Mouse (Mus musculus) inflammation-experienced regulatory T-cells, adult 6 months (primary cell): ENCODE data around the gene Ppp1r13b. TPM values are rescaled to one million over a fixed set of nuclear protein-coding genes. Genes with fewer than 3 reads are reported as not detected.

ENCODE experiments used
- ATAC-seq: one replicate; pipeline ENCODE4 v1.8.0; 2017
- polyA plus RNA-seq, 3 experiments: library from polyadenylated mRNA; unstranded; fragments of 100-300 nt; shearing (Covaris generic); gene quantifications; one replicate each; pipeline ENCODE4 v1.2.1; 2017

Gene Ppp1r13b
- polyA plus RNA-seq, 3 experiments from 2014 or later = 4.1 to 12.6 (median 8.6) TPM

GRCm38 (mm10) chr12:111820708-111821107 lies 87.2 kb downstream of the Ppp1r13b start:
- no peak for ATAC-seq

GRCm38 (mm10) chr12:111819936-111820335 lies 88.0 kb downstream of the Ppp1r13b start:
- no peak for ATAC-seq

DNA sequence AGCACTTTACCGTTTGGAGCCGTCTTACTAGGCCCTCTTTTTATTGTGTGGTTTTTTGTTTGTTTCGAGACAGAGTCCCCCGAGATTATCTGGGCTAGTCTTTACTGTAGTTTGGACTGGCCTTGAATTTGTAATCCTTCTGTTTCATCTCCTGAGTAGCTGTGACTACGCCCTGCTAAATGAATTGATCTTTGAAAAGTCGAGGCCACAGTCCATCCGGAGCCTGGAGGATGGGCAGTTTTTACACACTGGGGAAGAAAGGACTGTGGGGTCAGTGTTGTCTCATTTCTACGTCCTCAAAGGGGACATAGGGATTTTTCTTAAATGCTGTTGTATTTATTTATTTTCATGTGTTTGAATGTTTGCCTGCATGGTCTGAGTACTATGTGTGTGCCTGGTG lies 89.9 kb downstream of the Ppp1r13b start:
- ATAC-seq = no peak

DNA sequence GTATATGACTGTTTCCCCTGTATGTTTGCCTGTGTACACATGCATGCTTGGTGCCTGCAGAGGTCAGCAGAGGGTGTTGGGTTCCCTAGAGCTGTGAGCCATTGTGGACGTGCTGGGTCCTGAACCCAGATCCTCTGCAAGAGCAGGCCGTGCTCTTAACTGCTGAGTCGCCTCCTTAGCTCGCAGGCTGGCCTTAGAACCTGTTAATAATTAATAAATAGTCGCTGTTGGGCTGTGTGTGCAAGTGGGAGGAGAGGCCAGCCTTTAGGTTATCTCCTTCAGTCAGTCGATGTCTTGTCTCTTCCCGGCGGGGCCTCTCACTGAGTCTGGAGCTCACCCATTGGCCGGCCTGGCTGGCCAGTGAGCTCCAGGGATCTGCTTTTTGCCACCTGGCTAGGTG lies 90.9 kb downstream of the Ppp1r13b start:
- ATAC-seq = no peak

DNA sequence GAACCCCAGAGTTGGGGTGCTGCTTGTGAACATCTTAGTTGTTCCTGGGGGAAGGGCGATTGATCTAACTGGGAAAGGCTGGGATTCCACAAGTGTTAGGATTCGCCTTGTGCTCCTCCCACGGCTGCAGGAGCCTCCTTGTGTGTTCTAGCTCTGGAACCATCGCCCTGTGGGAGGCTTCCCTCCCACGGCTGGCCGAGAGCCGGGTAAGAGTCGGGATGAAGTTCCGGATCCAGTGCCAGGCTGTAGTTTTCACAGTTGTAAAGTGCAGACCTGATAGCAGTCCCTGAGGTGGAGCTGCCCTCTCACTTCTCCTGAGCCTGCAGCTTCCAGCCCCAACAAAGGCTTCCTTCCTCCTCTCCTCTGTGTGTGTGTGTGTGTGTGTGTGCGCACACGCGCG lies 91.4 kb downstream of the Ppp1r13b start:
- no peak for ATAC-seq

DNA sequence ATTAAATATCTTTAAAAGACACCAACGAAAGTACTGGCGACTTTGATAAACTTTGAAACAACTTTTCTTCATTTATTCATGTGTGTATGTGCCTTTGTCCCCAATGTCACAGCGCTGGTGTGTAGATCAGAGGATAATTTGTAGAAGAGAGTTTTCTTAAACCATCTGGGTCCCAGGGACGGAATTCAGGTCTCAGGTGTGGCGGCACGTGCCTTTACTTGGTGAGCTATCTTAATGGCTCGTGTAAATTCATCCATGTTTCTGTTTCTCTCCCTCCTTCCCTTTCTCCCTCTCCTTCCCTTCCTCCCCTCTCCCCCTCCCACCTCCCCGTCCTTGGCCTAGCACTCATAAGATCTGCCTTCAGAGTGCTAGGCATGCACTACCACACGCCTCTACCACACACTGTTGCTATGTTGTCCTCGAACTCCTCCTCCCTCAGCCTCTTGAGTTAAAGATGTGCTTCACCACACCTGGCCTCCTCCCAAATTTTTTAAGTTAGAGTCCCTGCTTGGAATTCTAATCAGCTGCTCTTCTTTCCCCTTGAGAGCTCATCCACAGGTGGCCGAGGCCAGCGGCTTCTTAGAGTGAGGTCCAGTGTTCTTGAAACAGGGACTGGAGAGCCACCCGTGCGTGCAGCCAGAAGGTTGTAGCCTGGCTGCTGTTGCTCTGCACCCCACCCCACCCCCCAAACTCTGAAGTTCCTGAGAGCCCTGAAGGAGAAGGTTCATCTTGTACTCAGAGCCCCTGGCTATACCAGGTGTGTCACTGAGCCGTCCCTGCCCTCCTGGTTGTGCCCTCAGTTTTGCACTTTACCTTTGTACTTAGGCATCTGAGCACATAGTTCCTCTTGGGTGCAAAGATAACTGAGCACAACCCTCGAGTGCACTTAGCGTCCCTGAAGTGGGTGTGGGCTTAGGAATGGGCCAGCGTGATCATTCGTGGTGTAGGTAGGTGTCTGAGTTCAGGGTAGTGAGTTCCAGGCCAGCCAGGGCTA lies 92.8 kb downstream of the Ppp1r13b start:
- no peak for ATAC-seq

DNA sequence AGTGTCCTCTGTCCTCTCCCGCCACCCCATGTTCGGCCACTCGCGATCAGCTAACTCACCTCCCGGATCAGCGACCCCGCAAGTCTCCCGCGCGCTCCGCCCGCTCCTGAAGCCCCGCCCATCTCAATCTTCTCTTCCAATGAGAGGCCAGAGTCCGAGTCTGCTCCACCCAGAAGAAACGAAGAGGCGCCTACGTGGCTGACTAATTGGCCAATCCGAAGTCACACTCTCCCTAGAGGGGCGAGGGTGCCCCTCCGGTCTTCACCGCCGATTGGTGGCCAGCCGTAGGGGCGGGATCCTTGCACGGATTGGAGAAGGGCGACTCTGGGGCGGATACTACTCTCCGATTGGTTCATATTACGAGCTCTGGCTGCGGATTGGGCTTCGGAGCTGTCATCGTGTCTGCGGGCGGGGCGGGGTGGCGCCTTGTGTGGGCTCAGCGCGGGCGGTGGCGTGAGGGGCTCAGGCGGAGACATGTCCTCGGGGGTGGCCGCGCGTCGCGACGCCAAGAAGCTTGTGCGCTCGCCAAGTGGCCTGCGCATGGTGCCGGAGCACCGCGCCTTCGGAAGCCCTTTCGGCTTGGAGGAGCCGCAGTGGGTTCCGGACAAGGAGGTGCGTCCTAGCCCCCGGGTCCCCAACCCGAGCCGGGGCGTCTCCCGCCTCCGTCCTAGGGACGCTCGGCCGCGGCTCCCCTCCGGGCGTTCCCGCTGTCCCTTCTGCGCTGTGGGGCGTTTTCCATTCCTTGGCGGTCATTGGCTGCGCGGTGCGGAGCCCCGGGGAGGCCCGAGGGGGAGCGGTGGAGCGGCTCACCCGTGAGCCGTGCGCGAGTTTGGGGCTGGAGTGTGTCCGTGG lies 93.9 kb downstream of the Ppp1r13b start, which contains the start of the genes Xrcc3 and Zfyve21:
Xrcc3 (minus strand) TSS at position 108 of the 852 bp plus-strand sequence.
Zfyve21 (plus strand) TSS at position 405 of the 852 bp plus-strand sequence.
- peak; percentile 98 for ATAC-seq

DNA sequence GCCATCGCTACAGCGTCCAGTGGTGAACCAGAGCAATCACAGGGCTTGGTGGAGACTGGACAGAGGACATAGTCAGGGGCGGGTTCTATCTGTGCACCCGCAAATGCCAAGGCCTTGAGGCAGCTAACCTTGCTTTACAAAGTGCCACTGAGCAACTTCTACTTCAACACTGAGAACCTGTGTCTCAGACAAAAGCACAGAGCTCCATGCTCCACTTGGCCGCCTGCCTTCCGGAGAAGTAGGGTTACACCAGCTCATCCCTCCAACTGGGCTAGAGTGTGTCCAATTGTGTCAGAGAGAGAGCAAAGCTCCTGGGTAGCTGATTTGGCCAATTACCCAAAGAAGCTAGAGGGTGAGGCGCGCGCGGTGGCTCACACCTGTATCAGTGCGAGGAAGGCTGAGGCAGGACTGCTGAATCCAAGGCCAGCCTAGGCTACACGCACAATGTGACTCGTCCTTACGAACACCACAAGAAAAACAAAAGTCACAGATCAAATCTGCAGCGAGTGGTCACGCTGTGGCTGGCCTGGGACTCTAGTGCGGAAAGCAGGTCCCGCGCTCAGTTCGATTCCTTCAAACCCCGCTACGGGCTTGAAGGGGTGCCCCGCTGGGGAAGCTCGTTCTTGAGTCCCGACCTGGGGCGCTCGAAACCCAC lies 94.7 kb downstream of the Ppp1r13b start:
- peak; percentile 8 for ATAC-seq

DNA sequence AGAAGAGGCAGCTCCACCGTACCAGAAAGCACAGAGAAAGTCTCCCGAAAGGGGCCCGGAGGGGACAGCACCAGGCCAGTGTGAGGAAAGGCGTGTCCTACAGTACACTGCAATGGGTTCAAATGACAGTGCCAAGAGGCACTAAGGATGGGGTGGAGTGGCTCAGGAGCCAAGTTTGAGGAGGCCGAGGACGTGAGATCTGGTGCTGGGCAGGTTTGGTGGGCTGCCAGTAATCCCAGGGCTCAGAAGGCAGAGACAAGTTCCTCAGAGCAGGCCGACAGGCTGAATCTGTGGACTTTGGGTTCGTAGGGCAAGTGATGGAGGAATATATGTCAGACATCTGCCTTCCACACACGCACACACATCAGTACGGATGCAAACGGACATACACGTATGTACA lies 95.3 kb downstream of the Ppp1r13b start:
- no peak for ATAC-seq

DNA sequence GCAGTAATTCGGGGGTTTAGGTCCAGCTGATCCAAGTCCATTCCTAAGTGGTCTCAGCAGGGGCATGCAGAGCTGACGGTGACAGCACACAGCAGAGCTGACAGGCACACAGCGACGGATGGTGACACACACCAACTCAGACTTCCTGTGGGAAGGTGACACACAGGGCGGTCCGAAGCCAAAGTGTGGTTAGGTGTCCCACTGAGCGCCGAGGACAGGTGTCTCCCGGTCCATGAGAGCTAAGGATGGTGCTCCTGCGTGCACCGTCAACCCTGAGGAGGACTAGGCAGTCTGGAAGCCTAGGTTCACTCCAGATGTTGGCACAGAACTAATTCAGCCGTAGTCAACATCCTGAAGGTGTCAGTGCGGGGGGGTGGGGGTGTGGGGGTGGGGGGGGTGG lies 95.8 kb downstream of the Ppp1r13b start:
- ATAC-seq = no peak

GRCm38 (mm10) chr12:111809762-111810161 lies 98.1 kb downstream of the Ppp1r13b start:
- no peak for ATAC-seq

GRCm38 (mm10) chr12:111808775-111809174 lies 99.1 kb downstream of the Ppp1r13b start:
- ATAC-seq = no peak

GRCm38 (mm10) chr12:111803538-111803937 lies 104.4 kb downstream of the Ppp1r13b start:
- ATAC-seq = no peak

DNA sequence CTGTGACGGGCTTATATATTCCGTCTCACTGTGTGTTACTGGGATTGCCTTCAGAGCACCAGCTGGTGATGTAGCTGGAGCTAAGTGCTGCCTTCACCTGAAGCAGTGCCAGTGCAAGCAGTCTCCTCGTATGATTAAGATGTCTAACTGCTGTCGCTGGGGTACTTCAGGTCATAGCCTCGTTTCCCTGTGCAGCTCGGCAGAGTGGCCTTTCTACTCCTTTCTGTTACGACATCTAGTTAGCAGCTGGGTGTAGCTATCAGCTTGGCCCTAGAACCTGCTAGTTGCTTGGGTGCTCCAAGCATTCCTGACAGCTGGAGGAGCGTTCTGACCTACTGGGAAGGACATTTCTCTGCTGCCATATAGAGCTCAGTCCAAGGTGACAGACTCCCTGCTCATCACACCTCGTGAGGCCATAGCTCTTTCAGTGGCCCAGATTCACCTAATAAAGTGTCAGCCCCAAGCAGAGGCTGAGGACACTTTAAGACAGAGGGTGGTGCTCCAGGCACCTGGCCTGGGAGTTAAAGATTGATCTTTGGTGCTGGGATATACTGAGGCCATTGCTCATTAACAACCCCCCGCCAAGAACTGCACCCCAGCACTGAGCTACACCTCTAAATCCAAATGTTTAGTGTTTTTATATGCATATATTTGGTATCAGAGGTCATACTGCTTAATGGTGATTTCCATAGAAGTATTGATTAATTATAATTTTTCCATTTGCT lies 107.3 kb downstream of the Ppp1r13b start:
- ATAC-seq = no peak

DNA sequence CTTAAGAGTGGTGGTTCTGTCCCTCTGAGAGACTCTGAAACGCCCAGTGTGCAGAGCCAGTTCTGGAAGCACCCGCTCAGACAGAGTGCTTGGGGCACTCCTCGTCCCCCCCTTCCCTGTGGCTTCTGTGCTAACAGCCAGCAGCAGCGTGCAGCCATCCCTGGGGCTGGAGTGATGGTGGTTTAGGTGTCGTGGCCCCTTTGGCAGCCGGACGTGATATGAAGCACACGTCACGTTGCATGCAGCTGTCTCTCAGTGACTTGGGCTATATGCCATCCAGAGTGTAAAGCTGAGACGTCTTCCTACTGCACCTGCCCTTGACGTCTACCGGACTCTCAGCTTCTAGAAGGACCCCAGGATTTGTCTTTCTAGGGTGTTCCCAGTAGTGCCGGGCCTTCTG lies 109.4 kb downstream of the Ppp1r13b start:
- no peak for ATAC-seq

GRCm38 (mm10) chr12:111797251-111797650 lies 110.7 kb downstream of the Ppp1r13b start:
- ATAC-seq = no peak

GRCm38 (mm10) chr12:111795180-111795895 lies 112.6 kb downstream of the Ppp1r13b start:
- no peak for ATAC-seq

GRCm38 (mm10) chr12:111794526-111795179 lies 113.3 kb downstream of the Ppp1r13b start:
- no peak for ATAC-seq

DNA sequence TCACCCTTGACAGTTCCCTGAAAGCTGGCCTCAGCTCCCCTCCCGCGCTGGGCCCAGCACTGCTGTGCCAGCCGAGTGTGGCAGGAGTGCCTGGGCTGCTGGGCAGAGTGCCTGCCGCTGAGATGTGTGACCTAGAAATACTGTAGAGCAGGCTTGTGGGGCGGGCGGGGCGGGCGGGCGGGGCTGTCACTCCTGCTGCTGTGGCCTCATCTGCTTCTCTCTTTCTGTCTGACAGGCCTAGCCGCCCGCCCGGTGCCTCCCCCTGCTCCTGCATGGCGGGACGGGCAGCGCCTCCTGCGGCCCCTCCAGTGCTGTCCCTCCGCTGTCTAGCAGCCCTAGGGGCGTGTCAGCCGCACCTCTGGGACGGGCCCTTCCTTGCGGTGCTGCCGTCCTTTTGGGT lies 113.8 kb downstream of the Ppp1r13b start:
- no peak for ATAC-seq

DNA sequence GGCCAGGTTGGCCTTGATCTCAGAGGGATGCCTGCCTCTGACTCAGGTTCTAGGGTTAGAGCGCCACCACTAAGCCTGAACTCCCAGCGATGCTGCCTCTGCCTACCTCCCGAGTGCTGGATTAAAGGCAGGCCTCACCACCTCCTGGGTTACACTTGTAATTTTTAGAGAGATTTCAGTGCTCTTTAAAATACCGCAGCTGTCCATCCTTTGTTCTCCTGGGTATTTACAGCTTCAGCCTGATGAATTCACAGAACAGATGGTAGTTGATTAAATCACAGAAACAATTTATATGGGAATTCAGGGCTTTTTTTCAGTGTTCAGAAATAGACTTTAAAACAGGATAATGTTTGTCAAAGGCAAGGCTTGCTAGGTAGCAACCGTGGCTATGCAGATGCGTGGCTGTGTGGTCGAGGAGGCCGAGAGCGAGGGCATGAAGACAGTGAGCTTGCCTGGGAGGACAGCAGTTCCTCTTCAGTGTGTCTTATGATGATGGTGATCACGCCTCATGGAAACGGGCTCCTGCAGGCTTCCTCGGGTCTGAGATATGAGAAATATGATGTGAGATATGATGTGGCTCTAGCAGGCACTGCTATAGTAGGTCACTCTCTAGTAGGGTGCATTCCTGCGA lies 116.3 kb downstream of the Ppp1r13b start:
- no peak for ATAC-seq
